In the genomic region with DNA sequence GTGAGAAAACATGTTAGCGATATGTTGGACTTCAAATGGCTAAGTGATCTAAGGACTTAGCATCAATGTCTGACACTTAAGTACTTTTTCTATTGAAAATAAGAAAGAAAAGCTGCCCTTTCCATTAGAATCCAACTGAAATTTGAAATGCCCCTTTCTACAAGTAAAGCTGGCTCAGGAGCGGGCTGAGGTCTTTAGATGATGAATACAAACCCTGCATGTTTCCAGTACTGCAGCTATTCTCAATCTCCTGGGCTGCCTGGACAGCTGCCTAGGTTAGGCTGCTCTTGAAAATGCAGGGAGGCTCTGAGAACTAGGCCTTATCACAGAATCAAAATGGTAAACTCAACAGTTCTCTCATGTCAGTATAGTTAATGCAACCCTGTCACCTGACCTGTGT, we compare ENCODE assay signal across 10 mouse cellular contexts. TPM values are rescaled to one million over a fixed set of nuclear protein-coding genes. Genes with fewer than 3 reads are reported as not detected.
DNase-seq lines count a peak whose midpoint lies in the region; ATAC-seq lines count a peak whose summit lies in the region.
"Had no signal": no experiment of that assay in that cellular context is flagged by ENCODE, and none has a peak within 500 bp of the region (broad histone marks: within the 10 kb centered on the region; RNA-seq: fewer than 3 reads in every experiment).

No protein-coding gene starts in this region.

- no peaks in the 10 kb centered on the region for H3K27me3 ChIP-seq in heart, embryonic 12.5 days (replicated peaks)
- peaks cover 7% of the 10 kb centered on the region for H3K27me3 ChIP-seq in midbrain, embryonic 10.5 days (ENCODE audit: low read depth, poor library complexity, severe bottlenecking)
- H3K27me3 ChIP-seq in midbrain, embryonic 11.5 days (ENCODE audit: control insufficient read depth, insufficient read depth, low read length): no peaks in the 10 kb centered on the region
- no peaks in the 10 kb centered on the region for H3K27me3 ChIP-seq in liver, embryonic 12.5 days (replicated peaks)

- H3K4me1 ChIP-seq in heart, embryonic 12.5 days (replicated peaks): peaks cover 7% of the 10 kb centered on the region
- H3K4me1 ChIP-seq in midbrain, embryonic 10.5 days: peaks cover 35% of the 10 kb centered on the region
- peaks cover 21% of the 10 kb centered on the region for H3K4me1 ChIP-seq in midbrain, embryonic 11.5 days (ENCODE audit: control insufficient read depth, insufficient read depth, low read length)
- peaks cover 42% of the 10 kb centered on the region for H3K4me1 ChIP-seq in liver, embryonic 12.5 days

- ATAC-seq in heart, embryonic 12.5 days (ENCODE audit: insufficient number of reproducible peaks, low FRiP score): no peak
- ATAC-seq in midbrain, embryonic 11.5 days (ENCODE audit: low FRiP score): no peak
- no peak for ATAC-seq in liver, embryonic 12.5 days
- no peak for ATAC-seq in erythroid progenitor cell, adult 5-6 weeks (replicated peaks; ENCODE audit: low FRiP score, poor library complexity, severe bottlenecking)

- H3K27ac ChIP-seq in heart, embryonic 12.5 days (ENCODE audit: poor library complexity, severe bottlenecking): no peak overlapping the region
- H3K27ac ChIP-seq in midbrain, embryonic 10.5 days (replicated peaks): no peak overlapping the region
- no peak overlapping the region for H3K27ac ChIP-seq in midbrain, embryonic 11.5 days (ENCODE audit: low read depth, low read length)
- no peak overlapping the region for H3K27ac ChIP-seq in liver, embryonic 12.5 days

- no peaks in the 10 kb centered on the region for H3K9me3 ChIP-seq in heart, embryonic 12.5 days (replicated peaks)
- H3K9me3 ChIP-seq in midbrain, embryonic 10.5 days (replicated peaks): no peaks in the 10 kb centered on the region
- H3K9me3 ChIP-seq in midbrain, embryonic 11.5 days (ENCODE audit: control insufficient read depth, low read length): no peaks in the 10 kb centered on the region
- H3K9me3 ChIP-seq in liver, embryonic 12.5 days (replicated peaks): no peaks in the 10 kb centered on the region

- H3K4me3 ChIP-seq in heart, embryonic 12.5 days: peak overlapping the region; percentile 28; the same call in 1 of the 2 replicates
- H3K4me3 ChIP-seq in midbrain, embryonic 10.5 days: peak overlapping the region; percentile 62
- H3K4me3 ChIP-seq in midbrain, embryonic 11.5 days (ENCODE audit: low read depth, low read length): no peak overlapping the region
- peak overlapping the region; percentile 77 for H3K4me3 ChIP-seq in liver, embryonic 12.5 days

- no peak overlapping the region for H3K9ac ChIP-seq in heart, embryonic 12.5 days
- H3K9ac ChIP-seq in midbrain, embryonic 11.5 days (ENCODE audit: low read length): no peak overlapping the region
- peak overlapping the region; percentile 88; the same call in 1 of the 2 replicates for H3K9ac ChIP-seq in liver, embryonic 12.5 days

- peak overlapping the region; percentile 52 for H3K4me2 ChIP-seq in heart, embryonic 12.5 days
- no peak overlapping the region; the same call in 1 of the 2 replicates for H3K4me2 ChIP-seq in midbrain, embryonic 11.5 days
- H3K4me2 ChIP-seq in liver, embryonic 12.5 days: peak overlapping the region; percentile 99

- no peaks in the 10 kb centered on the region for H3K36me3 ChIP-seq in heart, embryonic 12.5 days
- H3K36me3 ChIP-seq in midbrain, embryonic 10.5 days: no peaks in the 10 kb centered on the region
- H3K36me3 ChIP-seq in midbrain, embryonic 11.5 days (ENCODE audit: control insufficient read depth, insufficient read depth, low read length): no peaks in the 10 kb centered on the region
- no peaks in the 10 kb centered on the region for H3K36me3 ChIP-seq in liver, embryonic 12.5 days

- DNase-seq in heart, adult 9 months (ENCODE audit: low spot score in 2 of 2): no peak
- DNase-seq in midbrain, embryonic 10.5 days (ENCODE audit: low spot score): no peak
- DNase-seq in midbrain, embryonic 11.5 days (ENCODE audit: low spot score, missing footprints): no peak
- DNase-seq in Muller cell, postnatal 12 days (ENCODE audit: inconsistent ontology term): no peak
- no peak for DNase-seq in right cerebral cortex, adult 2 months (ENCODE audit: low spot score in 2 of 2)
- DNase-seq: adrenal gland, adult 8-10 months; lung, adult 2 months had no signal

- WGBS in heart, embryonic 12.5 days: 85% methylated on average over 2 of the region's 2 CpGs
- 87% methylated on average over 2 of the region's 2 CpGs for WGBS in midbrain, embryonic 10.5 days
- WGBS in midbrain, embryonic 11.5 days: 89% methylated on average over 2 of the region's 2 CpGs
- 86% methylated on average over 2 of the region's 2 CpGs for whole genome bisulfite sequencing in liver, embryonic 12.5 days (ENCODE audit: insufficient replicate concordance)

RNA-seq across cellular contexts. Expression of a gene that starts 2.8 kb away (rescaled TPM):
- 2.8 and 3.0 TPM in 2 replicates for polyA plus RNA-seq in heart, embryonic 12.5 days (2016; fragmentation: Nextera tagmentation; extraction: Ambion mirVana)
- polyA plus RNA-seq in midbrain, embryonic 10.5 days (2016; fragmentation: Nextera tagmentation; extraction: Ambion mirVana): 2.3 and 2.7 TPM in 2 replicates
- polyA plus RNA-seq in midbrain, embryonic 11.5 days (2014; fragmentation: Nextera tagmentation; extraction: Ambion mirVana): 4.6 and 5.2 TPM in 2 replicates
- 2.4 and 3.0 TPM in 2 replicates for polyA plus RNA-seq in liver, embryonic 12.5 days (2016; fragmentation: Nextera tagmentation; extraction: Ambion mirVana)
- total RNA-seq in erythroid progenitor cell, adult 5-6 weeks (2015; ENCODE audit: low replicate concordance): 7.5 and 14.1 TPM in 2 replicates
- 20.8 and 26.7 TPM in 2 replicates for total RNA-seq in erythroid progenitor cell, adult 5-6 weeks (2017; ENCODE audit: low replicate concordance)

RNA-seq across cellular contexts. Expression of a gene that starts 13.4 kb away (rescaled TPM):
- polyA plus RNA-seq in heart, embryonic 12.5 days (2016; fragmentation: Nextera tagmentation; extraction: Ambion mirVana): 7.8 and 8.4 TPM in 2 replicates
- polyA plus RNA-seq in midbrain, embryonic 10.5 days (2016; fragmentation: Nextera tagmentation; extraction: Ambion mirVana): 7.8 and 8.2 TPM in 2 replicates
- 5.0 and 6.3 TPM in 2 replicates for polyA plus RNA-seq in midbrain, embryonic 11.5 days (2014; fragmentation: Nextera tagmentation; extraction: Ambion mirVana)
- 9.5 and 10.0 TPM in 2 replicates for polyA plus RNA-seq in liver, embryonic 12.5 days (2016; fragmentation: Nextera tagmentation; extraction: Ambion mirVana)
- total RNA-seq in erythroid progenitor cell, adult 5-6 weeks (2015; ENCODE audit: low replicate concordance): 1.8 and 3.8 TPM in 2 replicates
- 5.9 and 13.0 TPM in 2 replicates for total RNA-seq in erythroid progenitor cell, adult 5-6 weeks (2017; ENCODE audit: low replicate concordance)

RNA-seq across cellular contexts. Expression of a gene that starts 17.4 kb away (rescaled TPM):
- 13.5 and 13.8 TPM in 2 replicates for polyA plus RNA-seq in heart, embryonic 12.5 days (2016; fragmentation: Nextera tagmentation; extraction: Ambion mirVana)
- 10.7 and 12.5 TPM in 2 replicates for polyA plus RNA-seq in midbrain, embryonic 10.5 days (2016; fragmentation: Nextera tagmentation; extraction: Ambion mirVana)
- 8.2 and 10.5 TPM in 2 replicates for polyA plus RNA-seq in midbrain, embryonic 11.5 days (2014; fragmentation: Nextera tagmentation; extraction: Ambion mirVana)
- polyA plus RNA-seq in liver, embryonic 12.5 days (2016; fragmentation: Nextera tagmentation; extraction: Ambion mirVana): 40.6 and 46.1 TPM in 2 replicates
- 13.4 and 21.6 TPM in 2 replicates for total RNA-seq in erythroid progenitor cell, adult 5-6 weeks (2015; ENCODE audit: low replicate concordance)
- 25.6 and 60.5 TPM in 2 replicates for total RNA-seq in erythroid progenitor cell, adult 5-6 weeks (2017; ENCODE audit: low replicate concordance)

RNA-seq across cellular contexts. Expression of a gene that starts 17.4 kb away (rescaled TPM):
- 5.8 and 6.6 TPM in 2 replicates for polyA plus RNA-seq in heart, embryonic 12.5 days (2016; fragmentation: Nextera tagmentation; extraction: Ambion mirVana)
- 1.4 TPM in 2 replicates for polyA plus RNA-seq in midbrain, embryonic 10.5 days (2016; fragmentation: Nextera tagmentation; extraction: Ambion mirVana)
- 0.63 and 0.86 TPM in 2 replicates for polyA plus RNA-seq in midbrain, embryonic 11.5 days (2014; fragmentation: Nextera tagmentation; extraction: Ambion mirVana)
- polyA plus RNA-seq in liver, embryonic 12.5 days (2016; fragmentation: Nextera tagmentation; extraction: Ambion mirVana): 0.74 and 0.79 TPM in 2 replicates
- total RNA-seq in erythroid progenitor cell, adult 5-6 weeks (2015; ENCODE audit: low replicate concordance): 1.4 TPM in 1 of 2 replicates, not detected in the other
- total RNA-seq in erythroid progenitor cell, adult 5-6 weeks (2017; ENCODE audit: low replicate concordance): 3.1 TPM in 1 of 2 replicates, not detected in the other

RNA-seq across cellular contexts. Expression of a gene that starts 52.0 kb away (rescaled TPM):
- 1.1 and 1.7 TPM in 2 replicates for polyA plus RNA-seq in heart, embryonic 12.5 days (2016; fragmentation: Nextera tagmentation; extraction: Ambion mirVana)
- 1.1 and 1.2 TPM in 2 replicates for polyA plus RNA-seq in midbrain, embryonic 10.5 days (2016; fragmentation: Nextera tagmentation; extraction: Ambion mirVana)
- 0.65 and 0.87 TPM in 2 replicates for polyA plus RNA-seq in midbrain, embryonic 11.5 days (2014; fragmentation: Nextera tagmentation; extraction: Ambion mirVana)
- polyA plus RNA-seq in liver, embryonic 12.5 days (2016; fragmentation: Nextera tagmentation; extraction: Ambion mirVana): 5.2 and 5.7 TPM in 2 replicates
- 33.2 and 49.9 TPM in 2 replicates for total RNA-seq in erythroid progenitor cell, adult 5-6 weeks (2015; ENCODE audit: low replicate concordance)
- total RNA-seq in erythroid progenitor cell, adult 5-6 weeks (2017; ENCODE audit: low replicate concordance): 9.2 and 22.3 TPM in 2 replicates
